Mouse (Mus musculus): Measurements from ENCODE around the gene Rufy3.
"Not testable (repeated sequence)": the region's sequence is repeated elsewhere in the genome, so short reads cannot be mapped to it uniquely, and the experiment has no call there.

The Rufy3 gene

GRCm38 (mm10) chr5:88564501-88565147, at the start of gene Rufy3:
Rufy3 (plus strand) TSS chr5:88565040.
- DNase-seq (ENCODE audit: inconsistent age in 2 of 2, low spot score in 1 of 2), result peak; percentile 94 to 96

GRCm38 (mm10) chr5:88519232-88519631, 45.6 kb upstream of the Rufy3 start:
- peak in 1 of 2 experiments; percentile 69 for DNase-seq (ENCODE audit: inconsistent age in 2 of 2, low spot score in 1 of 2)

GRCm38 (mm10) chr5:88527657-88528056, 37.2 kb upstream of the Rufy3 start, which contains the start of gene Jchain:
Jchain (minus strand) TSS chr5:88527891.
- DNase-seq (ENCODE audit: inconsistent age in 2 of 2, low spot score in 1 of 2), result no peak

- no peak for DNase-seq (ENCODE audit: inconsistent age in 2 of 2, low spot score in 1 of 2)
These were observed 33.9 kb upstream of the Rufy3 start for GRCm38 (mm10) chr5:88530908-88531307.

GRCm38 (mm10) chr5:88534697-88535096, 30.1 kb upstream of the Rufy3 start:
- DNase-seq (ENCODE audit: inconsistent age in 2 of 2, low spot score in 1 of 2), result no peak

GRCm38 (mm10) chr5:88540845-88541244, 24.0 kb upstream of the Rufy3 start:
- no peak for DNase-seq (ENCODE audit: inconsistent age in 2 of 2, low spot score in 1 of 2)

GRCm38 (mm10) chr5:88542651-88543282, 22.1 kb upstream of the Rufy3 start:
- DNase-seq (ENCODE audit: inconsistent age in 2 of 2, low spot score in 1 of 2), result peak; percentile 36 to 79

GRCm38 (mm10) chr5:88544411-88544810, 20.4 kb upstream of the Rufy3 start:
- not testable (repeated sequence) for DNase-seq (ENCODE audit: inconsistent age in 2 of 2, low spot score in 1 of 2)

- DNase-seq (ENCODE audit: inconsistent age in 2 of 2, low spot score in 1 of 2), result no peak
These were observed 19.3 kb upstream of the Rufy3 start for GRCm38 (mm10) chr5:88545536-88545935.

- DNase-seq (ENCODE audit: inconsistent age in 2 of 2, low spot score in 1 of 2), result peak in 1 of 2 experiments; percentile 43
These were observed 11.4 kb upstream of the Rufy3 start for GRCm38 (mm10) chr5:88553271-88554085.

- DNase-seq (ENCODE audit: inconsistent age in 2 of 2, low spot score in 1 of 2), result peak; percentile 94 to 99
These were observed 10.6 kb upstream of the Rufy3 start, which contains the start of gene Utp3 for GRCm38 (mm10) chr5:88554086-88554886. Utp3 (plus strand) TSS chr5:88554462.

GRCm38 (mm10) chr5:88558991-88559390, 5.8 kb upstream of the Rufy3 start:
- no peak for DNase-seq (ENCODE audit: inconsistent age in 2 of 2, low spot score in 1 of 2)

- no peak for DNase-seq (ENCODE audit: inconsistent age in 2 of 2, low spot score in 1 of 2)
These were observed 3.6 kb upstream of the Rufy3 start for GRCm38 (mm10) chr5:88561080-88561814.

- DNase-seq (ENCODE audit: inconsistent age in 2 of 2, low spot score in 1 of 2), result no peak
These were observed 1.7 kb upstream of the Rufy3 start for GRCm38 (mm10) chr5:88562863-88563780.

GRCm38 (mm10) chr5:88565148-88566033, 551 bp downstream of the Rufy3 start:
- DNase-seq (ENCODE audit: inconsistent age in 2 of 2, low spot score in 1 of 2), result peak; percentile 85 to 91

- DNase-seq (ENCODE audit: inconsistent age in 2 of 2, low spot score in 1 of 2), result peak in 1 of 2 experiments; percentile 69
These were observed 1.4 kb downstream of the Rufy3 start for GRCm38 (mm10) chr5:88566034-88566841.

- no peak for DNase-seq (ENCODE audit: inconsistent age in 2 of 2, low spot score in 1 of 2)
These were observed 4.7 kb downstream of the Rufy3 start for GRCm38 (mm10) chr5:88569541-88569940.
